Mouse (Mus musculus) lung, postnatal 0 days (tissue): ENCODE results near the gene Tcf7l2.

Experiments
- CTCF ChIP-seq: IDR thresholded peaks from 2 replicates; pipeline ENCODE4 v1.5.1; 2016; ENCODE audit warnings: antibody characterized with exemption, mild to moderate bottlenecking
- EP300 ChIP-seq: IDR thresholded peaks from 2 replicates; pipeline ENCODE4 v1.6.1; 2016; ENCODE audit warnings: antibody characterized with exemption, mild to moderate bottlenecking, control low read depth

DNA sequence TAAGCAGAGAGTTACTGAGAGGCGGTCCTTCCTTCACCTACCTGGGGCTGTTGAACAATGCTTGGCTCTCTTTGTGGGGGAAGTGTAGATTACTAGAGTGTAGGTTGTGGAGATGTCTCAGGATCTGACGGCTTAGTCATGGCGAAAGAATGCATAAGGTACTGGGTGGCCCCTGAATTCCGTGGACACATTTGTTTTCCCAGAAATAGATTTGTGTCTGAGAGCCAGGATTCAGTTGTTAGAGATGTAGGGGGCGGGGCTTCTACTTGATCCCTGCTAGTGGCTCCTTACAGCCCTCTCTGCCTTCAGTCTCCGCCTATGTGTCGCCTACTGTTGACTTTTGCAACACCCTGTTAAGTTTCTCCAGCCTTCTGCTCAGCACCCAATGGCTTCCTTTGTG lies 12.7 kb downstream of the Tcf7l2 start:
- TF ChIP-seq CTCF (no peak), EP300 (peak; percentile 47; the same call in 1 of the 2 replicates)
